Mouse (Mus musculus) megakaryocyte-erythroid progenitor cell, adult 5-6 weeks (primary cell): ENCODE measurements around the gene Ssc5d. TPM values are rescaled to one million over a fixed set of nuclear protein-coding genes. Genes with fewer than 3 reads are reported as not detected.

Experiments used
- ATAC-seq: replicated peaks from 2 replicates; pipeline ENCODE4 v1.8.0; 2016; ENCODE audit warnings: mild to moderate bottlenecking, inconsistent platforms; ENCODE audit not compliant: severe bottlenecking, poor library complexity, low FRiP score, low TSS enrichment
- total RNA-seq, 2 experiments: library from RNA; stranded (forward) in 1 of 2; stranded (reverse) in 1 of 2; fragments of 200-1000, 215-1000 nt in 1 of 2; fragments of >200 nt in 1 of 2; fragmentation: Nextera tagmentation in 1 of 2; gene quantifications; 2 replicates each; pipeline ENCODE4 v1.2.3; 2014 to 2017

Ssc5d gene
- total RNA-seq, 2 experiments from 2014 or later, result not detected

GRCm38 (mm10) chr7:4918681-4919080 is 6.9 kb upstream of the Ssc5d start:
- no peak for ATAC-seq

- no peak for ATAC-seq
Measured at GRCm38 (mm10) chr7:4919096-4919495, 6.5 kb upstream of the Ssc5d start.

- ATAC-seq, result no peak
Measured at GRCm38 (mm10) chr7:4919971-4920370, 5.6 kb upstream of the Ssc5d start.

- no peak for ATAC-seq
Measured at GRCm38 (mm10) chr7:4920496-4920895, 5.1 kb upstream of the Ssc5d start.

- no peak for ATAC-seq
Measured at GRCm38 (mm10) chr7:4920976-4921823, 4.4 kb upstream of the Ssc5d start.

- ATAC-seq, result no peak
Measured at GRCm38 (mm10) chr7:4921824-4922482, 3.6 kb upstream of the Ssc5d start, which contains the start of gene Nat14. TSS of gene Nat14 (plus strand) at chr7:4922028.

- no peak; the same call in 1 of the 2 replicates for ATAC-seq
Measured at GRCm38 (mm10) chr7:4922508-4922907, 3.1 kb upstream of the Ssc5d start.

- ATAC-seq, result no peak
Measured at GRCm38 (mm10) chr7:4922931-4923565, 2.5 kb upstream of the Ssc5d start.

GRCm38 (mm10) chr7:4923586-4924364 is 1.8 kb upstream of the Ssc5d start:
- ATAC-seq, result peak; percentile 62

- no peak for ATAC-seq
Measured at GRCm38 (mm10) chr7:4924483-4924882, 1.1 kb upstream of the Ssc5d start.

GRCm38 (mm10) chr7:4924891-4925301 is 689 bp upstream of the Ssc5d start:
- no peak for ATAC-seq

GRCm38 (mm10) chr7:4926849-4927248 is 1.3 kb downstream of the Ssc5d start:
- ATAC-seq, result no peak

GRCm38 (mm10) chr7:4927711-4928110 is 2.1 kb downstream of the Ssc5d start:
- no peak for ATAC-seq

- ATAC-seq, result no peak
Measured at GRCm38 (mm10) chr7:4928323-4928722, 2.7 kb downstream of the Ssc5d start.

GRCm38 (mm10) chr7:4933103-4933502 is 7.5 kb downstream of the Ssc5d start:
- no peak for ATAC-seq

GRCm38 (mm10) chr7:4934160-4934914 is 8.8 kb downstream of the Ssc5d start:
- ATAC-seq, result no peak

- no peak for ATAC-seq
Measured at GRCm38 (mm10) chr7:4936832-4937231, 11.2 kb downstream of the Ssc5d start.

GRCm38 (mm10) chr7:4937392-4937791 is 11.8 kb downstream of the Ssc5d start:
- ATAC-seq, result no peak

- ATAC-seq, result peak; percentile 66
Measured at GRCm38 (mm10) chr7:4938456-4938855, 12.9 kb downstream of the Ssc5d start.
